ENCODE assay signal across 14 mouse cellular contexts in genomic region chr5:63827006-63827405, GRCm38 (mm10). TPM values are rescaled to one million over a fixed set of nuclear protein-coding genes. Genes with fewer than 3 reads are reported as not detected.
DNase-seq lines count a peak whose midpoint lies in the region; ATAC-seq and TF ChIP-seq lines count a peak whose summit lies in the region.
"Had no signal": no experiment of that assay in that cellular context is flagged by ENCODE, and none has a peak within 500 bp of the region (broad histone marks: within the 10 kb centered on the region; RNA-seq: fewer than 3 reads in every experiment).

No protein-coding gene starts in this region.

- H3K9ac ChIP-seq in heart, embryonic 16.5 days (ENCODE audit: low read length) = no peak overlapping the region
- H3K9ac ChIP-seq in intestine, embryonic 14.5 days (ENCODE audit: low read length) = no peak overlapping the region
- H3K9ac ChIP-seq in midbrain, embryonic 11.5 days (ENCODE audit: low read length) = no peak overlapping the region
- H3K9ac ChIP-seq: hindbrain, embryonic 12.5 days; midbrain, embryonic 12.5 days had no signal

- no peak overlapping the region; the same call in 1 of the 2 replicates for H3K27ac ChIP-seq in heart, embryonic 16.5 days (ENCODE audit: low read length)
- peak overlapping the region; percentile 9; the same call in 1 of the 2 replicates for H3K27ac ChIP-seq in intestine, embryonic 14.5 days (ENCODE audit: low read depth)
- no peak overlapping the region for H3K27ac ChIP-seq in midbrain, embryonic 11.5 days (ENCODE audit: low read depth, low read length)
- no peak overlapping the region for H3K27ac ChIP-seq in cerebellum, adult 2 months (ENCODE audit: insufficient read depth, low read length)
- H3K27ac ChIP-seq: hindbrain, embryonic 12.5 days; midbrain, embryonic 12.5 days had no signal

- no peak overlapping the region for H3K4me3 ChIP-seq in heart, embryonic 16.5 days (ENCODE audit: low read length)
- H3K4me3 ChIP-seq in intestine, embryonic 14.5 days (ENCODE audit: low read depth, low read length) = no peak overlapping the region
- no peak overlapping the region for H3K4me3 ChIP-seq in midbrain, embryonic 11.5 days (ENCODE audit: low read depth, low read length)
- no peak overlapping the region for H3K4me3 ChIP-seq in cerebellum, adult 2 months (replicated peaks; ENCODE audit: insufficient read depth, low read depth, low read length)
- H3K4me3 ChIP-seq: erythroblast, embryonic 14.5 days; hindbrain, embryonic 12.5 days; midbrain, embryonic 12.5 days had no signal

- no peak for DNase-seq in heart, postnatal 14 days
- peak; percentile 36 to 43 for DNase-seq in B cell, adult 2 months
- no peak for DNase-seq in intestine, embryonic 14.5 days (ENCODE audit: low spot score)
- peak; percentile 76 for DNase-seq in lung, postnatal 36 days
- no peak for DNase-seq in midbrain, embryonic 11.5 days (ENCODE audit: low spot score, missing footprints)
- DNase-seq in cerebellum, adult 2 months = no peak
- no peak for DNase-seq in left cerebral cortex, postnatal 10 days (ENCODE audit: extremely low spot score in 1 of 2, low spot score in 2 of 2)
- DNase-seq: cerebellum, adult 18-20 months; layer of hippocampus, postnatal 36 days; thymus, adult 18-20 months had no signal

- TF ChIP-seq POLR2A in cerebellum, adult 2 months (IDR thresholded peaks at IDR 0.05; ENCODE audit: borderline replicate concordance, insufficient read depth, low read length) = no peak

- H3K4me1 ChIP-seq in heart, embryonic 16.5 days (ENCODE audit: control insufficient read depth, insufficient read depth, low read length) = peaks cover under 1% of the 10 kb centered on the region; the same call in 1 of the 2 replicates
- peaks cover 17% of the 10 kb centered on the region; the same call in 1 of the 2 replicates for H3K4me1 ChIP-seq in intestine, embryonic 14.5 days (replicated peaks; ENCODE audit: control insufficient read depth, insufficient read depth, low read length)
- no peaks in the 10 kb centered on the region for H3K4me1 ChIP-seq in midbrain, embryonic 11.5 days (ENCODE audit: control insufficient read depth, insufficient read depth, low read length)
- no peaks in the 10 kb centered on the region for H3K4me1 ChIP-seq in cerebellum, adult 2 months (ENCODE audit: control insufficient read depth, insufficient read depth, low read length)
- H3K4me1 ChIP-seq: midbrain, embryonic 12.5 days had no signal

- intact Hi-C loops in heart, postnatal 14 days (cut with DNase I) = no loop called here
- intact Hi-C loops in left cerebral cortex, postnatal 10 days (cut with DNase I) = loop anchor here (10.0 kb wide), 1 partner anchor 448 kb away; no protein-coding TSS in a partner anchor

- ATAC-seq in heart, embryonic 16.5 days (replicated peaks; ENCODE audit: extremely low read depth, insufficient read depth, low FRiP score) = no peak
- no peak for ATAC-seq in intestine, embryonic 14.5 days (replicated peaks; ENCODE audit: low FRiP score, low TSS enrichment, low read depth)
- ATAC-seq in midbrain, embryonic 11.5 days (ENCODE audit: low FRiP score) = no peak

- TF ChIP-seq CTCF in cerebellum, adult 2 months (IDR thresholded peaks at IDR 0.05; ENCODE audit: borderline replicate concordance, insufficient read depth, low read depth, low read length) = no peak

- 62% methylated on average over 6 of the region's 6 CpGs for WGBS in heart, embryonic 16.5 days
- 40% methylated on average over 6 of the region's 6 CpGs for WGBS in intestine, embryonic 14.5 days
- WGBS in midbrain, embryonic 11.5 days = 78% methylated on average over 6 of the region's 6 CpGs
- 79% methylated on average over 6 of the region's 6 CpGs for WGBS in cerebellum, adult 2 months

- no peaks in the 10 kb centered on the region for H3K27me3 ChIP-seq in heart, embryonic 16.5 days (ENCODE audit: control insufficient read depth, insufficient read depth, low read length)
- no peaks in the 10 kb centered on the region for H3K27me3 ChIP-seq in intestine, embryonic 14.5 days (replicated peaks; ENCODE audit: control insufficient read depth, insufficient read depth, low read length)
- no peaks in the 10 kb centered on the region for H3K27me3 ChIP-seq in midbrain, embryonic 11.5 days (ENCODE audit: control insufficient read depth, insufficient read depth, low read length)
- no peaks in the 10 kb centered on the region for H3K27me3 ChIP-seq in cerebellum, adult 2 months (ENCODE audit: control insufficient read depth, insufficient read depth, low read length)
- H3K27me3 ChIP-seq: hindbrain, embryonic 12.5 days; midbrain, embryonic 12.5 days had no signal

- H3K4me2 ChIP-seq in heart, embryonic 16.5 days (ENCODE audit: low read depth, low read length) = peak overlapping the region; percentile 10; the same call in 1 of the 2 replicates
- H3K4me2 ChIP-seq in intestine, embryonic 14.5 days (ENCODE audit: low read length) = peak overlapping the region; percentile 3; the same call in 1 of the 2 replicates
- H3K4me2 ChIP-seq in midbrain, embryonic 11.5 days = no peak overlapping the region
- H3K4me2 ChIP-seq: hindbrain, embryonic 12.5 days; midbrain, embryonic 12.5 days had no signal

- no peaks in the 10 kb centered on the region for H3K36me3 ChIP-seq in heart, embryonic 16.5 days (ENCODE audit: control insufficient read depth, insufficient read depth)
- no peaks in the 10 kb centered on the region for H3K36me3 ChIP-seq in intestine, embryonic 14.5 days (ENCODE audit: control insufficient read depth, insufficient read depth, low read length)
- H3K36me3 ChIP-seq in midbrain, embryonic 11.5 days (ENCODE audit: control insufficient read depth, insufficient read depth, low read length) = no peaks in the 10 kb centered on the region
- H3K36me3 ChIP-seq: hindbrain, embryonic 12.5 days; midbrain, embryonic 12.5 days had no signal

- no peaks in the 10 kb centered on the region for H3K9me3 ChIP-seq in heart, embryonic 16.5 days (replicated peaks; ENCODE audit: control insufficient read depth, low read length)
- H3K9me3 ChIP-seq in intestine, embryonic 14.5 days (ENCODE audit: control insufficient read depth, low read length) = no peaks in the 10 kb centered on the region
- H3K9me3 ChIP-seq in midbrain, embryonic 11.5 days (ENCODE audit: control insufficient read depth, low read length) = no peaks in the 10 kb centered on the region
- H3K9me3 ChIP-seq: hindbrain, embryonic 12.5 days; midbrain, embryonic 12.5 days had no signal

RNA-seq across cellular contexts. Expression of gene 0610040J01Rik, which starts 14.8 kb away (rescaled TPM):
- polyA plus RNA-seq in heart, embryonic 16.5 days (2015; fragmentation: Nextera tagmentation; extraction: Ambion mirVana) = 1.5 and 3.0 TPM in 2 replicates
- total RNA-seq in heart, postnatal 14 days (2021) = 1 to 10 TPM; 1.4 to 1.5 TPM
- polyA plus RNA-seq in intestine, embryonic 14.5 days (2014; fragmentation: Nextera tagmentation; extraction: Ambion mirVana) = 25.9 and 29.3 TPM in 2 replicates
- 0.90 and 0.96 TPM in 2 replicates for polyA plus RNA-seq in midbrain, embryonic 11.5 days (2014; fragmentation: Nextera tagmentation; extraction: Ambion mirVana)
- polyA plus RNA-seq in cerebellum, adult 2 months (2012; rRNA removed) = 8.9 and 9.2 TPM in 2 replicates
- total RNA-seq in left cerebral cortex, postnatal 10 days (2021) = 1 to 10 TPM; 5.9 to 6.8 TPM

Comparison
In these comparisons a context has a peak if more than half of its experiments do, and no peak if none do; other contexts are left out.
1. DNase-seq: peak in B cell, adult 2 months (2 of 2) and lung, postnatal 36 days (single experiment); none in heart, postnatal 14 days (0 of 2), intestine, embryonic 14.5 days (single experiment), midbrain, embryonic 11.5 days (single experiment), cerebellum, adult 2 months (0 of 2) and left cerebral cortex, postnatal 10 days (0 of 2).